Mouse (Mus musculus): ENCODE data around the gene Col28a1. TPM values are rescaled to one million over a fixed set of nuclear protein-coding genes. Genes with fewer than 3 reads are reported as not detected.
A peak's percentile ranks its signal among the peaks of the same experiment; 100 is the strongest.

Gene Col28a1
- polyA plus RNA-seq, 1 experiment from 2014 or later, result not detected

GRCm38 (mm10) chr6:8095856-8096255, 96.6 kb downstream of the Col28a1 start:
- WGBS, result 66% methylated on average over 3 of the region's 3 CpGs
- no peaks in the 10 kb centered on the region for H3K9me3 ChIP-seq
- no peak overlapping the region for H3K4me3 ChIP-seq
- no peaks in the 10 kb centered on the region for H3K4me1 ChIP-seq
- no peak for DNase-seq (ENCODE audit: low spot score)
- no peaks in the 10 kb centered on the region for H3K36me3 ChIP-seq
- no peaks in the 10 kb centered on the region for H3K27me3 ChIP-seq (ENCODE audit: insufficient read depth, poor library complexity, severe bottlenecking)
- no peak overlapping the region for H3K27ac ChIP-seq

- H3K4me1 ChIP-seq, result no peaks in the 10 kb centered on the region
- 74% methylated on average over 8 of the region's 8 CpGs for WGBS
- no peak overlapping the region for H3K4me3 ChIP-seq
- H3K27ac ChIP-seq, result no peak overlapping the region
- H3K9me3 ChIP-seq, result no peaks in the 10 kb centered on the region
- no peaks in the 10 kb centered on the region for H3K36me3 ChIP-seq
- no peak for DNase-seq (ENCODE audit: low spot score)
- H3K27me3 ChIP-seq (ENCODE audit: insufficient read depth, poor library complexity, severe bottlenecking), result no peaks in the 10 kb centered on the region
Measured at GRCm38 (mm10) chr6:8094160-8094953, 98.1 kb downstream of the Col28a1 start.

GRCm38 (mm10) chr6:8093556-8093955, 98.9 kb downstream of the Col28a1 start:
- no peak for DNase-seq (ENCODE audit: low spot score)
- Histone ChIP-seq H3K4me1 (no peaks in the 10 kb centered on the region), H3K9me3 (no peaks in the 10 kb centered on the region), H3K4me3 (no peak overlapping the region), H3K27ac (no peak overlapping the region), H3K27me3 (ENCODE audit: insufficient read depth, poor library complexity, severe bottlenecking) (no peaks in the 10 kb centered on the region), H3K36me3 (no peaks in the 10 kb centered on the region)
- 87% methylated on average over 7 of the region's 7 CpGs for WGBS

GRCm38 (mm10) chr6:8086847-8087246, 105.6 kb downstream of the Col28a1 start:
- Histone ChIP-seq H3K9me3 (no peaks in the 10 kb centered on the region), H3K4me1 (0 out of 2 replicates have a peak, but pooled peaks cover 3% of the 10 kb centered on the region), H3K36me3 (no peaks in the 10 kb centered on the region), H3K27ac (no peak overlapping the region), H3K4me3 (no peak overlapping the region), H3K27me3 (ENCODE audit: insufficient read depth, poor library complexity, severe bottlenecking) (no peaks in the 10 kb centered on the region)
- 46% methylated on average over 3 of the region's 3 CpGs for WGBS
- DNase-seq (ENCODE audit: low spot score), result no peak

- WGBS, result 47% methylated on average over 7 of the region's 7 CpGs
- DNase-seq (ENCODE audit: low spot score), result no peak
Measured at GRCm38 (mm10) chr6:8084806-8085205, 107.6 kb downstream of the Col28a1 start.

GRCm38 (mm10) chr6:8083196-8083595, 109.2 kb downstream of the Col28a1 start:
- WGBS, result 84% methylated on average over 2 of the region's 2 CpGs
- H3K4me1 ChIP-seq, result 0 out of 2 replicates have a peak, but pooled peaks cover 3% of the 10 kb centered on the region
- no peaks in the 10 kb centered on the region for H3K36me3 ChIP-seq
- H3K9me3 ChIP-seq, result no peaks in the 10 kb centered on the region
- H3K27me3 ChIP-seq (ENCODE audit: insufficient read depth, poor library complexity, severe bottlenecking), result no peaks in the 10 kb centered on the region
- no peak for DNase-seq (ENCODE audit: low spot score)
- H3K27ac ChIP-seq, result no peak overlapping the region
- no peak overlapping the region for H3K4me3 ChIP-seq

More at GRCm38 (mm10) chr6:8084806-8085205, 107.6 kb downstream of the Col28a1 start:
- Histone ChIP-seq H3K27me3 (ENCODE audit: insufficient read depth, poor library complexity, severe bottlenecking) (no peaks in the 10 kb centered on the region), H3K36me3 (no peaks in the 10 kb centered on the region), H3K4me3 (no peak overlapping the region), H3K27ac (no peak overlapping the region), H3K9me3 (no peaks in the 10 kb centered on the region), H3K4me1 (0 out of 2 replicates have a peak, but pooled peaks cover 3% of the 10 kb centered on the region)

GRCm38 (mm10) chr6:8077572-8078146, 114.8 kb downstream of the Col28a1 start:
- no peaks in the 10 kb centered on the region for H3K27me3 ChIP-seq (ENCODE audit: insufficient read depth, poor library complexity, severe bottlenecking)
- no peak overlapping the region for H3K27ac ChIP-seq
- H3K36me3 ChIP-seq, result no peaks in the 10 kb centered on the region
- 56% methylated on average over 5 of the region's 5 CpGs for WGBS
- H3K9me3 ChIP-seq, result no peaks in the 10 kb centered on the region
- no peaks in the 10 kb centered on the region for H3K4me1 ChIP-seq
- no peak overlapping the region for H3K4me3 ChIP-seq
- DNase-seq (ENCODE audit: low spot score), result no peak

- no peak overlapping the region for H3K27ac ChIP-seq
- H3K4me3 ChIP-seq, result no peak overlapping the region
- no peaks in the 10 kb centered on the region for H3K36me3 ChIP-seq
- WGBS, result 72% methylated on average over 2 of the region's 2 CpGs
- H3K9me3 ChIP-seq, result no peaks in the 10 kb centered on the region
- no peaks in the 10 kb centered on the region for H3K4me1 ChIP-seq
- H3K27me3 ChIP-seq (ENCODE audit: insufficient read depth, poor library complexity, severe bottlenecking), result no peaks in the 10 kb centered on the region
- no peak for DNase-seq (ENCODE audit: low spot score)
Measured at GRCm38 (mm10) chr6:8074914-8075313, 117.5 kb downstream of the Col28a1 start.

GRCm38 (mm10) chr6:8068979-8069378, 123.4 kb downstream of the Col28a1 start:
- no peaks in the 10 kb centered on the region for H3K27me3 ChIP-seq (ENCODE audit: insufficient read depth, poor library complexity, severe bottlenecking)
- 82% methylated on average over 5 of the region's 5 CpGs for WGBS
- DNase-seq (ENCODE audit: low spot score), result no peak
- H3K27ac ChIP-seq, result no peak overlapping the region
- H3K4me3 ChIP-seq, result no peak overlapping the region
- H3K9me3 ChIP-seq, result no peaks in the 10 kb centered on the region
- no peaks in the 10 kb centered on the region for H3K36me3 ChIP-seq
- no peaks in the 10 kb centered on the region for H3K4me1 ChIP-seq

- DNase-seq (ENCODE audit: low spot score), result no peak
- Histone ChIP-seq H3K27me3 (ENCODE audit: insufficient read depth, poor library complexity, severe bottlenecking) (no peaks in the 10 kb centered on the region), H3K36me3 (no peaks in the 10 kb centered on the region), H3K4me1 (no peaks in the 10 kb centered on the region), H3K4me3 (no peak overlapping the region), H3K9me3 (no peaks in the 10 kb centered on the region), H3K27ac (no peak overlapping the region)
- WGBS, result 54% methylated on average over 2 of the region's 2 CpGs
Measured at GRCm38 (mm10) chr6:8068394-8068793, 124.0 kb downstream of the Col28a1 start.

GRCm38 (mm10) chr6:8067124-8067523, 125.3 kb downstream of the Col28a1 start:
- H3K4me1 ChIP-seq, result no peaks in the 10 kb centered on the region
- 86% methylated on average over 3 of the region's 3 CpGs for WGBS
- no peak overlapping the region for H3K4me3 ChIP-seq
- no peaks in the 10 kb centered on the region for H3K36me3 ChIP-seq
- H3K27me3 ChIP-seq (ENCODE audit: insufficient read depth, poor library complexity, severe bottlenecking), result no peaks in the 10 kb centered on the region
- H3K9me3 ChIP-seq, result no peaks in the 10 kb centered on the region
- no peak overlapping the region for H3K27ac ChIP-seq
- DNase-seq (ENCODE audit: low spot score), result no peak

GRCm38 (mm10) chr6:8066208-8066607, 126.2 kb downstream of the Col28a1 start:
- DNase-seq (ENCODE audit: low spot score), result peak; percentile 77
- no peaks in the 10 kb centered on the region for H3K27me3 ChIP-seq (ENCODE audit: insufficient read depth, poor library complexity, severe bottlenecking)
- WGBS, result 35% methylated on average over 3 of the region's 3 CpGs

GRCm38 (mm10) chr6:8059199-8059598, 133.2 kb downstream of the Col28a1 start:
- H3K9me3 ChIP-seq, result no peaks in the 10 kb centered on the region
- no peak overlapping the region for H3K27ac ChIP-seq
- WGBS, result 86% methylated on average over 7 of the region's 7 CpGs
- H3K4me3 ChIP-seq, result no peak overlapping the region
- H3K27me3 ChIP-seq (ENCODE audit: insufficient read depth, poor library complexity, severe bottlenecking), result no peaks in the 10 kb centered on the region
- DNase-seq (ENCODE audit: low spot score), result no peak
- no peaks in the 10 kb centered on the region for H3K4me1 ChIP-seq
- no peaks in the 10 kb centered on the region for H3K36me3 ChIP-seq

More at GRCm38 (mm10) chr6:8066208-8066607, 126.2 kb downstream of the Col28a1 start:
- H3K4me3 ChIP-seq, result no peak overlapping the region
- no peaks in the 10 kb centered on the region for H3K36me3 ChIP-seq
- H3K27ac ChIP-seq, result no peak overlapping the region
- H3K4me1 ChIP-seq, result no peaks in the 10 kb centered on the region
- no peaks in the 10 kb centered on the region for H3K9me3 ChIP-seq

Data from heart, embryonic 10.5 days (tissue).